Mouse (Mus musculus): ENCODE results near the gene Abca8a. TPM values are rescaled to one million over a fixed set of nuclear protein-coding genes. Genes with fewer than 3 reads are reported as not detected.

The Abca8a gene
- total and polyA plus RNA-seq, 3 experiments: not detected

DNA sequence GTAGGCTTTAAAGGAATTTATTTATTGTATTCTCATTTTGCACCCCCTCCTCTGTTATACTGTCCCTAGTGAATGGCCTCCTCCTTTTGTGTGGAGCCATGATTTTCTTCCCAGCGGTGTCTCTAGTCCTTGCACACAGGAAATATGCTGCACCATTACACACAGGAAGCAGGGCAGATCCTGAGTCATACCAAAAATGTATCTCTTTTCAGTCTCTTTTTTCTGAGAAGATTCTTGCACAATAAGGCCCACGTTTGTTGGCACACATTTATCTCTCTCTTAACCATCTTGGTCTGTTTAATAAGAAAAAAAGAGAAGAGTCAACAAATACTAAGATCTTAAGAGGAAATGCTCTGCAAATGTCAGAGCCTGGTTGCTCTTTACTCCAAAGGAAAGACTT lies 4.5 kb downstream of the Abca8a start:
- Histone ChIP-seq H3K4me3 (ENCODE audit: control insufficient read depth in 1 of 2, insufficient read depth in 1 of 2, low read depth in 2 of 2, low read length in 2 of 2) (no peak overlapping the region), H3K4me1 (ENCODE audit: control insufficient read depth in 1 of 2, insufficient read depth in 2 of 2, low read length in 2 of 2) (no peaks in the 10 kb centered on the region), H3K9ac (ENCODE audit: control insufficient read depth, low read depth, low read length, poor library complexity, severe bottlenecking) (no peak overlapping the region), H3K36me3 (ENCODE audit: control insufficient read depth in 1 of 2, insufficient read depth in 2 of 2, low read length in 2 of 2) (no peaks in the 10 kb centered on the region), H3K27ac (ENCODE audit: control insufficient read depth, low read depth, low read length) (no peak overlapping the region), H3K27me3 (ENCODE audit: control insufficient read depth in 1 of 2, insufficient read depth in 2 of 2, low read length in 2 of 2) (no peaks in the 10 kb centered on the region), H3K79me2 (ENCODE audit: control insufficient read depth, insufficient read depth, low read length, poor library complexity) (no peaks in the 10 kb centered on the region), H3K9me3 (replicated peaks; ENCODE audit: insufficient read depth, low read length) (no peaks in the 10 kb centered on the region)
- no peak for TF ChIP-seq TAL1 (IDR thresholded peaks at IDR 0.05; ENCODE audit: low read length)
- no peak for TF ChIP-seq BHLHE40 (IDR thresholded peaks at IDR 0.05; ENCODE audit: borderline replicate concordance, low read depth, low read length)
- no peak for TF ChIP-seq ZC3H11A (IDR thresholded peaks at IDR 0.05; ENCODE audit: low read depth, low read length)
- TF ChIP-seq POLR2AphosphoS2 (IDR thresholded peaks at IDR 0.05; ENCODE audit: low read length): no peak
- TF ChIP-seq MAZ (IDR thresholded peaks at IDR 0.05; ENCODE audit: low read depth, low read length): no peak
- no peak for TF ChIP-seq ELF1 (IDR thresholded peaks at IDR 0.05; ENCODE audit: low read depth, low read length)
- TF ChIP-seq USF2 (IDR thresholded peaks at IDR 0.05; ENCODE audit: borderline replicate concordance in 1 of 2, insufficient read depth in 1 of 2, low read depth in 1 of 2, low read length in 2 of 2): no peak
- no peak for TF ChIP-seq ZNF384 (IDR thresholded peaks at IDR 0.05; ENCODE audit: low read depth, low read length)
- no peak for TF ChIP-seq MAFK (IDR thresholded peaks at IDR 0.05; ENCODE audit: borderline replicate concordance, low read depth, low read length)
- TF ChIP-seq MYC (IDR thresholded peaks at IDR 0.05; ENCODE audit: low read depth, low read length): no peak
- TF ChIP-seq NELFE (IDR thresholded peaks at IDR 0.05; ENCODE audit: low read depth, low read length): no peak
- DNase-seq (ENCODE audit: low read depth, low spot score): no peak

DNA sequence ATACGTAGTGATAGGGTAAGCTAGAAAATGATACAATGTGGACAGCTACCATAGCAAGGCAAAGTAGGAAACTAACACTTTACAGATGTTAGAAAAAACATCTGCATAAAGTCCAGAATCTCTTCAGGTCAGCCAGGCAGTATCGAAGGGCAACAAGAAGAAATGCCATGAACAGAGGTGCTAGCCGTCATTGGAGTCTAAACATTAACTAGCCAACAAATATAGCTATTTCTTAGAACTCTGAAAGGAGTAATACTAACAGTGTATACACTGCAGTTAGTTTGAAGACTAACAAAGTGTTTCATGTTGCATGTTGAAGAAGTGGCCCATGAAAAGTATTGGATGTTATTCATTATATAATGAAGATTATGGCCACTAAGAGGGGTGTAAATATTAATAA lies 23.6 kb downstream of the Abca8a start:
- DNase-seq (ENCODE audit: low read depth, low spot score): no peak
- no peak overlapping the region for H3K9ac ChIP-seq (ENCODE audit: control insufficient read depth, low read depth, low read length, poor library complexity, severe bottlenecking)
- H3K9me3 ChIP-seq (replicated peaks; ENCODE audit: insufficient read depth, low read length): no peaks in the 10 kb centered on the region
- no peaks in the 10 kb centered on the region for H3K27me3 ChIP-seq (ENCODE audit: control insufficient read depth in 1 of 2, insufficient read depth in 2 of 2, low read length in 2 of 2)
- no peak overlapping the region for H3K4me3 ChIP-seq (ENCODE audit: control insufficient read depth in 1 of 2, insufficient read depth in 1 of 2, low read depth in 2 of 2, low read length in 2 of 2)
- no peaks in the 10 kb centered on the region for H3K4me1 ChIP-seq (ENCODE audit: control insufficient read depth in 1 of 2, insufficient read depth in 2 of 2, low read length in 2 of 2)
- no peak for TF ChIP-seq SMC3 (IDR thresholded peaks at IDR 0.05; ENCODE audit: low read depth, low read length)
- no peak for TF ChIP-seq USF1 (IDR thresholded peaks at IDR 0.05; ENCODE audit: low read depth, low read length)
- no peak for TF ChIP-seq UBTF (IDR thresholded peaks at IDR 0.05; ENCODE audit: borderline replicate concordance, insufficient read depth, low read depth, low read length)
- TF ChIP-seq NRF1 (IDR thresholded peaks at IDR 0.05; ENCODE audit: insufficient read depth, low read depth, low read length, poor library complexity, severe bottlenecking): no peak
- TF ChIP-seq ZMIZ1 (IDR thresholded peaks at IDR 0.05; ENCODE audit: low read depth, low read length): no peak
- TF ChIP-seq MEF2A (IDR thresholded peaks at IDR 0.05; ENCODE audit: extremely low read depth, insufficient replicate concordance, low read depth, low read length, poor library complexity, severe bottlenecking): no peak
- TF ChIP-seq GABPA (IDR thresholded peaks at IDR 0.05; ENCODE audit: low read depth, low read length): no peak
- TF ChIP-seq KAT2A (conservative IDR thresholded peaks at IDR 0.05; ENCODE audit: low read depth, low read length): no peak
- no peak for TF ChIP-seq ELF1 (IDR thresholded peaks at IDR 0.05; ENCODE audit: low read depth, low read length)
- TF ChIP-seq SIN3A (IDR thresholded peaks at IDR 0.05; ENCODE audit: low read length): no peak
- no peak for TF ChIP-seq ZKSCAN1 (IDR thresholded peaks at IDR 0.05; ENCODE audit: low read depth, low read length)
- TF ChIP-seq EP300 (IDR thresholded peaks at IDR 0.05; ENCODE audit: low read depth in 1 of 2, low read length in 2 of 2): no peak
- no peak for TF ChIP-seq MAX (IDR thresholded peaks at IDR 0.05; ENCODE audit: low read length)
- H3K27ac ChIP-seq (ENCODE audit: control insufficient read depth, low read depth, low read length): no peak overlapping the region
- no peaks in the 10 kb centered on the region for H3K79me2 ChIP-seq (ENCODE audit: control insufficient read depth, insufficient read depth, low read length, poor library complexity)
- no peaks in the 10 kb centered on the region for H3K36me3 ChIP-seq (ENCODE audit: control insufficient read depth in 1 of 2, insufficient read depth in 2 of 2, low read length in 2 of 2)
